Mouse (Mus musculus) bone marrow, adult 2 months (tissue): Measurements from ENCODE around the gene Mfsd5.

ENCODE experiments used
- CTCF ChIP-seq: fragments of 200-500 bp; IDR thresholded peaks from 2 replicates; pipeline ENCODE4 v1.5.1; 2011; ENCODE audit warnings: low read length, control low read depth; ENCODE audit not compliant: control insufficient read depth, insufficient read depth
- POLR2A ChIP-seq: fragments of 200-500 bp; IDR thresholded peaks from 2 replicates; pipeline ENCODE4 v1.6.1; 2011; ENCODE audit warnings: low read depth, mild to moderate bottlenecking, control low read depth, low read length, borderline replicate concordance; ENCODE audit not compliant: control insufficient read depth

GRCm38 (mm10) chr15:102271441-102271840, 7.8 kb upstream of the Mfsd5 start:
- TF ChIP-seq CTCF (no peak), POLR2A (no peak)
